Mouse (Mus musculus) activated CD4-positive, CD25-positive, alpha-beta regulatory T cell, adult 9 weeks (primary cell): Measurements from ENCODE around the gene Ppm1e. TPM values are rescaled to one million over a fixed set of nuclear protein-coding genes. Genes with fewer than 3 reads are reported as not detected.

ENCODE experiments used
- polyA plus RNA-seq: library from polyadenylated mRNA; unstranded; fragments of 100-300 nt; shearing (Covaris generic); gene quantifications from one replicate; pipeline ENCODE4 v1.2.1, GENCODE M21; 2017

The Ppm1e gene
- polyA plus RNA-seq: 0.11 TPM

GRCm38 (mm10) chr11:87358331-87359261 lies at the start of gene Ppm1e:
Gene Ppm1e (minus strand): TSS chr11:87359023.

GRCm38 (mm10) chr11:87404876-87405275 lies 46.1 kb upstream of the Ppm1e start, which contains the start of the genes Rad51c and Tex14:
Gene Rad51c (minus strand): TSS chr11:87404954.
Gene Tex14 (plus strand): TSS chr11:87405065.

Other genes starting within 250 kb of the Ppm1e start
- 15.0 TPM for gene Ska2, start 249.8 kb downstream of the Ppm1e start, polyA plus RNA-seq
- gene Trim37, start 231.9 kb downstream of the Ppm1e start, polyA plus RNA-seq: 16.8 TPM
- 2.2 TPM for gene Rad51c, start 45.9 kb upstream of the Ppm1e start, polyA plus RNA-seq
- gene Tex14, start 46.0 kb upstream of the Ppm1e start, polyA plus RNA-seq: 0.57 TPM
- gene Gm11492, start 207.6 kb upstream of the Ppm1e start, polyA plus RNA-seq: not detected
- 1.2 TPM for gene Sept4, start 209.9 kb upstream of the Ppm1e start, polyA plus RNA-seq
- 39.1 TPM for gene Mtmr4, start 233.1 kb upstream of the Ppm1e start, polyA plus RNA-seq